Mouse (Mus musculus): ENCODE measurements around the gene Anapc7. TPM values are rescaled to one million over a fixed set of nuclear protein-coding genes. Genes with fewer than 3 reads are reported as not detected.

Anapc7 gene
- polyA plus RNA-seq (2017; shearing (Covaris generic)) = 10 to 100 TPM; 13.4 to 23.7 TPM

GRCm38 (mm10) chr5:122421271-122422068, at the start of gene Anapc7:
Anapc7 (plus strand) TSS chr5:122421693.
- ATAC-seq = peak; percentile 41

DNA sequence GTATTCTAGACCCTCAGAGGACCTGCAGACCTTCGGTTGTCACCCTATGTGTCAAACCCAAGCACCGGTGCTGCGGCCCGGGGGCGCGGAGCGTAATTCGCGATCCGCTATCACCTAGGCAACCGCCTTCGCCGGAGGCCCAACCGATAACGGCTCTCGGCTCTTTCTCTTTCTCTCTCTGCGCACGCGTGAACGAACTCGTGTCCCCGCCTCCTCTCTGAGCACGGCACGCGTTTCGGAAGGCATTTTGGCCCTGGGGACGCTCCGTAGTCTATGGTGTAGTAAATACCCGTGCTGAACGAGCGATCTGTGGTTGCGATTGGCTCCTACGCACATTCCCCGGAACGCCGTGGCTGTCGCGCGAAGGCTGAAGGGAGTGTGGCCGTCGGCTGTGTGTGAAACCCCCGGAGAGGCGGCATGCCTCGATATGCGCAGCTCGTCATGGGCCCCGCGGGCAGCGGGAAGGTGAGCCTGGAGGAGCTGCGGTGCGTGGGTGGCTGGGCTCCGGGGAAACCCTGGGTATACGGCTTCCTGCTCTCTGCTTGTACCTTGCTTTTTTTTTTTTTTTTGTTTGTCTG, 49.2 kb upstream of the Anapc7 start, which contains the start of gene Fam216a:
Gene Fam216a (minus strand): TSS at position 173 of the 578 bp plus-strand sequence.
- peak; percentile 79 for ATAC-seq

DNA sequence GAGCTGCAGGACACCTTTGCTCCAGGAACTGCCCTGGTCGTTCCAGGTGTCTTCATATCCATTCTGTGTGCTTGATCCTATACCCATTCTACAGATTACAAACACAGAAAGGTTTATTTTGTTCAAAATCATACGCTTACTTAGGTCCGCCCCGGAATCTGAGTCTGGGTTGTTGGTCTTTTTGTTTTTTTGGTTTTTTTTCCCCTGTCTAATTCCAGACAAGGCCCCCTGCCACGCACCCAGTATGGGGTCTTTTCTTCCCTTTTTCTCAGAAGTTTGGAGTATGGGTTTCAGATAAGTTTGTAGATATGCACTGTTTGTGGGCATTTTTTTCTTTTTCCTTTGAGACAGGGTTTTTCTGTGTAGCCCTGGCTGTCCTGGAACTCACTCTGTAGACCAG, 48.6 kb upstream of the Anapc7 start:
- ATAC-seq = no peak

- ATAC-seq = no peak
Measured at GRCm38 (mm10) chr5:122377101-122377833, 44.2 kb upstream of the Anapc7 start.

GRCm38 (mm10) chr5:122378171-122378570, 43.3 kb upstream of the Anapc7 start:
- ATAC-seq = no peak

- peak; percentile 85 for ATAC-seq
Measured at GRCm38 (mm10) chr5:122379374-122380155, 41.9 kb upstream of the Anapc7 start.

- ATAC-seq = no peak
Measured at GRCm38 (mm10) chr5:122390006-122390405, 31.5 kb upstream of the Anapc7 start.

DNA sequence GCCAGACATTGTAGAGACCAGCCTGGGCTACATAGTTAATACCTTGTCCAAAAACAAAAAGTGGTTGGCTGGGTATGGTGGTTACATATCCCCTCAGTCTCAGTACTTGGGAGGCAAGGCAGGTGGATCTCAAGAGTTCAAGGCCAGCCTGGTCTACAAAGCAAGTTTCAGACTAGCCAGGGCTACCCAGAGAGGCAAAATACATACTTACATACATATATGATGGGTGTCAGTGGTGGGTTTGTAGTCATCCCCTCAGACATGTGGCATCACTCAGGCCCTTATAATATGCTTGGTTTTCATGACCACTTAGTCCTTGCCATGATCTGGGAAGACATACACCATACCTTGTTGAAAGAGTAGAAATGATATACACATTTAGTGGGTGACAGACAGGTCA, 30.8 kb upstream of the Anapc7 start:
- ATAC-seq = no peak

- no peak for ATAC-seq
Measured at GRCm38 (mm10) chr5:122391178-122391785, 30.2 kb upstream of the Anapc7 start.

- peak; percentile 87 for ATAC-seq
Measured at GRCm38 (mm10) chr5:122391786-122392180, 29.7 kb upstream of the Anapc7 start, which contains the start of gene Arpc3. Arpc3 (plus strand) TSS chr5:122391878.

- ATAC-seq = peak; percentile 9
Measured at GRCm38 (mm10) chr5:122392227-122393004, 29.1 kb upstream of the Anapc7 start.

DNA sequence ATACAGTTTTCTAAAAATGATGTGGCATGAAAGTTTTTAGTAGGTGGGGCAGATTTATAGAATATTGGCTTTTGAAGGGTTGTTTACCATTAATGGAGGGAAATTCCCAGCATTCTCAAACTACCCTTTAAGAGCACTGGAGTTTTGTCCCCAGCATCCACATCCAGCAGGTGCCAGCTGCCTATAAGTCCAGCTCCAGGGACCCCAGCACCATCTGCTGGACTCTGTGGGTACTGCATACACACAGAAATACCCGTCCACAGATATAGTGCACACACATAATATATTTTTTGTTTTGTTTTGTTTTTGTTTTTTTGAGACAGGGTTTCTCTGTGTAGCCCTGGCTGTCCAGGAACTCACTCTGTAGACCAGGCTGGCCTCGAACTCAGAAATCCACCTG, 27.6 kb upstream of the Anapc7 start:
- peak; percentile 36 for ATAC-seq

- no peak for ATAC-seq
Measured at GRCm38 (mm10) chr5:122396791-122397190, 24.7 kb upstream of the Anapc7 start.

DNA sequence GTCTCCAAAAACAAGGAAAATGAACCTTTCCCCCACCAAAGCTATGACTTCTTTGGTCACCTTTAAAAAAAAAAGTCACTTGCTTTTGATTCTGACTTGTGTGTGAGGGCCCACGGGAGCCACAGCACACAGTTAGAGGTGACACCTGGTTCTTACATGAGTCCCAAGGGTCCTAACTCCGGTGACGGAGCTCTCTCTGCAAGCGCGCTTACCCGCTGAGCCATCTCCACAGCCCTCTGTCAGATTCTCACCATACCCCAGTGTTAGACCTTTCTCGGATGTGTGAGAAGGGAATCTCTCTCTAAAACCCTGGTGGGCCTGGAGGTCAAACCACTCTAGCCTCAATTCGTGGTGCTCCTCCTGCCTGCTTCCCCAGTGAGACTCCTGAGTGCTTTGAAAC, 24.0 kb upstream of the Anapc7 start:
- ATAC-seq = no peak

- no peak for ATAC-seq
Measured at GRCm38 (mm10) chr5:122399871-122400270, 21.6 kb upstream of the Anapc7 start.

- no peak for ATAC-seq
Measured at GRCm38 (mm10) chr5:122400628-122401302, 20.7 kb upstream of the Anapc7 start.

DNA sequence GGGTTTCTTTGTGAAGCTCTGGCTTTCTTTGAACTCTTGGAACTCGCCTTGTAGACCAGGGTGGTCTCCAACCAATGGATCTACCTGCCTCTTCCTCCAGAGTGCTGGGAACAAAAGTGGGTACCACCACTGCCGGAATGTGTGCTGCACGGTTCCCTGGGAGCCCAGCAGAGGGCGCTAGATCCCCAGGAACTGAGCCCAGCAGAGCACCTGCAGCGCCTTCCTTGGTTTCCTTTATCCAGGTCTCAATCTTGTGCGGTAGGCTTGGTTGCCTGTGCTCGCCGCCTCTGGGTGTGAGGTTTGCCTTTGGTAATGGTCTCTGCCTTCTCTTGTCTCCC, 20.2 kb upstream of the Anapc7 start:
- ATAC-seq = no peak

DNA sequence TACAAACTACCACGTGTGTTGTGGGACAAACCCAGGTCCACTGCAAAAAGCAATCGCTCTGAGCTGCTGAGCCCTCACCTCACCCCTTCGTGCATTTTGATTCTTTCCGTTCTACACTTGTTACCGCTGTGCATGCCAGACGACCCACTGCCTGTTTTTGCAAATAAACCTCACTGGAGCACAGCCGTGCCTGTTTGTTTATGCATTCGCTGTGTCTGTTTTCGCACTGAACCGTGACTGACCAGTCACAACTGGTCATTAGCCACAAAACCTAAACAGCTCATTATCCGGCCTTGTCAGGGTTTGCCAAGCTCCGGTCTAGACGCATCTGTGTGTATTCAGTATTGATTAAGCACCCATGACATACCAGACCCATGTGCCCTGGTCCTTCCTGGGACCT, 19.3 kb upstream of the Anapc7 start:
- ATAC-seq = no peak

DNA sequence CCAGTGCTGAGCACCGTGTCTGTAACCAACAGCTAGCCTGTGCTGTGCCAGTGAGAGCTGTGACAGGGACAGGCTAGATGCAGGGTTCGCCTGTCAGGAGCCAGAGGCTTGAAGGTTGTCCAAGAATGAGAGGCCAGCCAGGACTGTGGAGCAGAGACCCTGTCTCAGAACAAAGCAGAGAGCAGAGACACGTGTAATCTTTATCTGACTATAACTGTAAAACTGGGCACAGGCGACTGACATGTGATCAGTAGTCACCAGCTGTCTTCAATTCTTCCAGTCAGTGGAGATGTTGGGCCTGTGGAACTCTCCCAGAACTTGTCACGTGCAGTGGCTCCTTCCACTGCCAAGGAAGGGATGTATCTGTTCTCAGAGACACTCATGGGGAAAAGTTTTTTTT, 18.7 kb upstream of the Anapc7 start:
- ATAC-seq = no peak

- ATAC-seq = no peak
Measured at GRCm38 (mm10) chr5:122403362-122403761, 18.1 kb upstream of the Anapc7 start.

GRCm38 (mm10) chr5:122405537-122405936, 16.0 kb upstream of the Anapc7 start:
- ATAC-seq = no peak

Data from activated CD4-positive, CD25-positive, alpha-beta regulatory T cell, adult 4 months (primary cell).